Mouse (Mus musculus) skeletal muscle tissue, adult 2 months (tissue): Measurements from ENCODE around the gene Smg8.
"Not testable (repeated sequence)": the region's sequence is repeated elsewhere in the genome, so short reads cannot be mapped to it uniquely, and the experiment has no call there.

Experiments
- DNase-seq: peaks from one replicate; pipeline ENCODE4 v3.0.0-alpha.2; 2012; ENCODE audit warnings: low read depth, low spot score

Gene Smg8

DNA sequence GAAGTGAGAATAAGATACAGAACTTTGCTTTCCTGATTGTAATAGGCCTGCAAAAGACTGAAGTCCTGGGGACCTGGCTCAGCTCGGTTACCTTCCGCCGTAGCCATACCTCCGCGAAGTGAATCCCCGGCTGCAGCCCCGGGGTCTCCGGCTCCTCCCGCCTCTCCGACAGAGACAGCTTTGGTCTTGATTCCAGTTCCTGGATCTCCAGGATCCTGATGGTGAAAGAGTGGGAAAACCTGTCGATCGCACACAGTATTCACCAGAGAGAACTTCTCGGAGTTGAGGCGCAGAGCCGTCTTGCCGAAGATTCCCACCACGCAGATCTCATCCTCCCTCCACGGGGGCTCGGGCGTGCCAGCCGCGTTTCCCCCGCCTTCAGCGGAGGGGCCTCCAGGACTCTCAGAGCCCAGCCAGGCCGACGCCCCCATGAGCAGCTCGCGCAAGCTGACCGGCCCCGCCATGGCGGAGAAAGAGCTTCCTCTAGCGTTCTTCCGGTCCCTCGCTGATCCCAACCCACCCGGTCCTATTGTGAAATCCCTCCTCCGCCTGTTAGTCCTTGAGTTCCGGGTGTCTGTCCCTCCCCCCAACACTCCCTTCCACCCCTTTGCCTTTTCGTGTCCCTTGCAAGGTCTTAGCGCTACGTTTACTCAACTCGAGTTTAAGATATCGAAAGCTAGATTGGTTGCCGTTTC, at the start of gene Smg8:
Gene Smg8 (minus strand): TSS at position 485 of the 695 bp plus-strand sequence.
- peak; percentile 78 for DNase-seq

DNA sequence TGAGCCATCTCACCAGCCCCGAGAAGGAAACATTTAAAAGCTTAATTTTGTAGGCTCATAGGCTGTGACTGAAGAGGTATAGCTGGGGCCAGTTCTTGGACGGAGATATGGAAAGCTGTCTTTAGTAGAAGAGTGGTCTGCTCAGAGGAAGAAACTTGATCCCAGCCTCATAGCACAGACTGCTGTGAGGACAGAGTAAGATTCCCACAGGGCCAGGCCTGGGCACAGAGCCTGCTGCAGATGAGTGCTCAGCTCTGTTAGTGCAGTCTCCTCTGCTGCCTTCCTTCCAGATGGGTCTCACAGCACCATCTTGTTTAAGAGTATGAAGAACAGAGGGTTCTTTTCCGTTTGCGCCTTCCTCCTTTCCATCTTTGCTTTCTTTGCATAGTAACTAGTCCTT, 49.7 kb upstream of the Smg8 start:
- no peak for DNase-seq

DNA sequence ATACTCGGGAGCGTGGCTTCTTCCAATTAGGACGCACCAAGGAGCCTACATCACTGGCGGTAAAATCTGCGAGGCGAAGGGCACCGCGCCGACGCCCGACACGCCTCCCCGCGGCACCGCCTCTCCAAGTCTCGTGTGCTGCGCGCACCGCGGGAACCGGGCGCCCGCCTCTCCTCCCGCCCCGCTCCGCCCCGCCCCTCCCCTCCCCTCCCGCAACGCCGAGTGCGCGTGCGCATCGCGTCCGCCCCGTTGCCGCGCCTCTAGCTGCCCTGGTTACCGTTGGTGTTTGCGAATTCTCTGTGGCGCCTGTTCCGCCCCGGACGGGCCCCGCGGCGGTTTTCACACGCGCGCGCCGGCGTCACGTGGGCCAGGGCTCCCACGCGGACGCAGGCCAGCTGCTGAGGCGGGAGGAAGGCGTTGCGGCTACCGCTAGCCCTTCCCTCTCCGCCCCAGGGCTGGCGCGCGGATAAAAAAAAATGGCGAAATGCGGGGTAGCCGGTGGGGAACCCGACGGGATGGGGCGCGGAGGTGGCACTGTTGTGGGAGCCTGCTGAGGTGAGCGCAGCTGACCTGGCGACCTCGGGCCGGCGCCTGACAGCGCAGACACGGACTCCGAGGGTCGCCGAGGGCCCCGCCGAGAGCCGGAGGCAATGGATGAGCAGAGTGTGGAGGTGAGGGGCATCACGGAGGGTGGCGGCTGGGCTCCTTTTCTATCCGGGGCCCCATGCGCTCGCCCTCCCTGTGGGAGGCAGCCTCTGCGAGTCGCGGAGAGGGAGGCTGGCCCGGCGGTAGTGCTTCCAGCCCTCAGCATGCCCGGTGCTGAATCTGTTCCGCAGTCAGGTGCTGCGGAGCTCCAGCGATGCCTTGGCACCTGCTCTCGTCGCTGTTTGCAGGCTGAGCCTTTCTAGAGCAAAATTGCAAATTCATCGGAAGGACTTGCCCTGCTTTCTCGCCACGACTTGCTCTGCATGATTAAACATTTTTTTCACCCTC, 40.5 kb upstream of the Smg8 start, which contains the start of gene Trim37:
Gene Trim37 (plus strand): TSS at position 254 of the 993 bp plus-strand sequence.
- peak; percentile 92 for DNase-seq

DNA sequence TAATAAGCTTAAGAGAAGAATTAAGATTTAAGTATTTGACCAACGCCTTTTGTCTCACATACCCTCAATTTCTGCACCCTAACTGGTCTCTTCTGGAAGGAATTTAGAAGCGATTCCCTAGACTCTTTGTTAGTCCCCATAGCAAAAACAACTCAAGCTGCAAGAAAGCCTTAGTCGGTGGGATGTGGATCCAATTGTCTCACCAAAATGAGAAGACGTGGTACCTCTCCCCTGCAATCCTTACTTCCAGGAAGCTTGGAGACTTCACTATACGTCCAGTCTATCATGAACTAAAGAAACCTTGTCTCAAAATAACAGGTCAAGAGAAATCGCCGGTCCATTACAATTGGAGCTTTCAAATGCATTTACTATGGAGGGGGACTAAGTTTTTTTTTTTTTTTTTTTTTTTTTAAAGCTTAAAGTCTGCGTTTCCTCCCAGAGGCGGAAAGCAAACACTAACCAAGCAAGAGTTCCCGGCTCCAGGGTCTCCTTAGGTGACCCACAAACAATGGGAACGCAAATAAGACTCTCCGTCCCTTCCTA, 39.8 kb upstream of the Smg8 start:
- DNase-seq: no peak

DNA sequence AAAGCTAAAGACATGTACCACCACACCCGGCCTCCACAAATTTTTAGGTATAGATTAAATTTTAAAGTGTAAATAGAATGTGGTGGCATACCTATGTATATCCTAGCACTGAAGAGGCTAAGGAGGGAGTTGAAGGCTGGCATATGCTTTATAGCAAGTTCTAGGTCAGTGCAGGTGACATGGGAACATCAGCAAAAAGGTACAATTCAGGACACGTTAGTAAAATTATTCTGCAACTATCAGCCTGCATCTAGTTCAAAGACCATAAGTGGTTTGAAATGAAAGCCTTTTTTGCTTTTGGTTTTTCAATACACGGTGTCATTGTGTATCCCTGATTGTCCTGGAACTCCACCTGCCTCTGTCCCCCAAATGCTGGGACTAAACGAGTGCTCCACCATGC, 39.0 kb upstream of the Smg8 start:
- no peak for DNase-seq

DNA sequence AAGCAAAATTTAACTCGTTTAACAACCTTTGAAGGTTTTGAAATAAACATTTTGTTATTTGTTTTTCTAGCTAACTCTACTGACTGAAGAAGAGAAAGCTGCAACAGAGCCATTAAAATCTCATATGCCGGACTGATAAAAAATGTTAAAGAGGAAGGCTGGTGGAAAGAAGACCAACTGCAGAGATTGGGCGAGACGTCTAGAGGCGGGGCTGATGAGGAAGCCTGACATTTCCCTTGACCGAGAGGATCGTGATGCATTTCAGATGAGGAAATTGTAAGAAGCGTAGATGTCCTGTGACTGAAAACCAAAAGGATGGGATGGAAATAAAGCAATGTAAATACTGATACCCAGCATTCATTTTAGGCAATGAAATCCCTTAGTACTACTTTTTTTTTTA, 35.3 kb upstream of the Smg8 start:
- DNase-seq: no peak

DNA sequence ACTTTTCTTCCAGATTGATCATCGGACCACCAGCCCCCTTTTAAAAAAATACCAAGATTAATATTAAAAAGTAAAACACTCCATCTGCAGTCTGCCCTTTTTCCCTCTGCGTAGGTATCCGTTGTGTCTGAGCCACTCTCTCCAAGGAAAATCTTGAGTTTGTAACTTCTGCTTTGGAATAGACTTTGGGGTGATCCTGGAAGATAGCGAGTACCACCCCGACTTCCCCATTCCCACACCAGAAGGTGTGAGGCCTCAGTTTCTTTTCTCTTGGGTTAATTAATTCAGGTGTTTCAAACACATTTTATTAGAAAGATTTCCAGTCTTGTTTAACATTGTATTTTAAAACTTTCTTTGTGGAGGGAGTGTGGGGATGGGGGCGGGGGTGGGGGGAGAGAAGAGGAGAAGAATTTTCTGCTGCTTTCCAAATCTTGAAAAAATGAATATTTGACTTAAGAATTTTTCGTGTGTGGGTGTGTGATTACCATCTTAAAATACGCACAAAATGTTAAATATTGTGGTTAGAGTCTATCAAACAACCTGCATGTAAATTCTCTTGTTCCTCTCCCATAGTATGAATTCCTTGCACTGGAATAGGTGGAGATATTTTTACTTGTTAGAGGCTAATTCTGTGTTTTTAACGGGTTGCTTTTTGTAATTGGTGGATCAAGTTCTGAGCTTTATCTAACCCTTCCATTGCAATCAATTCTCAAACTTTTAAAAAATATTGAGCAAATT, 23.8 kb upstream of the Smg8 start:
- no peak for DNase-seq

DNA sequence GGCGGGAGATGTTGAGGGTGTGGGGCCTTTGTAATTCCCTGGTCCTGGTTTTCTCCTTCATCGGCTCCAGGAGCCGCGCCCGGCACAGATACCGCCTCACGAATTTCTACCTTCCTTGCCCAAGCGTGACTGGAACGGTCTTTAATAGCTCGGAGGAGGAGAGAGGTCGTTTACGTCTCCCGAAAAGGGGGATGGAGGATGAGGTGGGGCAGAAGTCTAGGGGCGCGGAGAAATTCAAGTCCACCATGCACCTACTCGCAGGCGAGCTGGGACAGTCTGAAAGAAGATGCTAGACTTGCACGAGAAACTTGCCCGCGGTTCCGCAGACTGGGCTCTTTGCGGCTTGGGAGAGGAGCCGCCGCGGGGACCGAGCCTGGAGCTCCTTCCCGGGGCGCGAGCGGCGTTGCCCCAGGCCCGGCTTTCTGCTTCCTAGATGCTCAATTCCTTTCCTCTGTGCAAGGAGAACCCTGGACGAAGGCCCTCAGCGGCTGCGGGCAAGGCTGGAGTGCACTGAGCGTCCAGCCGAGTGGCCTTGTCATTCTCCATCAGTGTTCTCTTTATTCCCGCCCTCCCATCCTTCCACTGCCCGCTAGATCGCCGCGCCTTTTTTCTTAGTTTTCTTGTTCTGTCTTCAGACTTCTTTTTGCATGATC, 23.1 kb upstream of the Smg8 start:
- no peak for DNase-seq

DNA sequence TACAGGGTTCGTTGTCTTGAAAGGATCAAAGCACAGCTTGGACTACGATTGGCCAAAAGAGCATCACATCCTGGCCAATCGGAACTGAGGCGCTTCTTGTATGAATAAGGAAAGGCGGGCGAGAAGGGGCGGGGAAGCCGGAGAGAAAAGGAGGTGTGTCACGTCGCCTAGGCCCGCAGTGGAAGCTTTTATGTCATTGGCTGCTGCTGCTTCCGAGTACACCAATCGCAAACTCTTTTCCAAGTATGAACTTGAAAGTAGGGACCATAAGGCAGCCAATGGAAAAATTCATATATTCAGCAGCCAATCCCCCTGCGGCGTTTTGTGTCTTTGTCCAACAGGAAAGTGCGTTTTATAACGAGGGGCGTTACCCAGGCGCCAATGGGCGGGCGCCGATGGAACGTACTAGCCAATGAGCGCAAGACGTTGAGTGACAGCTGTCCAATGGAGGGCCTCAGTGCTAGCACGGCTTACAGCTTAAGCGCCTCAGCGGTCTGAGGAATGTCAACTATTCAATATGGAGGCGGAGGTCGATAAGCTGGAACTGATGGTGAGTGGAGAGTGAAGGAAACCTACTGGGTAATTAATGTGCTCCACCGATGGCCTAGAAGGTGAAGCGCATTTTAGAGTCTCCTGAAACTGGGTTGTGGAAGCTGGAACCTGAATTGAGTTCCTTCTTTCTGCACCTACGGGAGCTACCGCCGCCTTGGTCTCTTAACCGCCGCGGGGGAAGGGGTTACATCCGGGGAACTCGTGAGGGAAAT, 22.4 kb upstream of the Smg8 start, which contains the start of gene Ska2:
Gene Ska2 (plus strand): TSS at position 480 of the 764 bp plus-strand sequence.
- peak; percentile 99 for DNase-seq

DNA sequence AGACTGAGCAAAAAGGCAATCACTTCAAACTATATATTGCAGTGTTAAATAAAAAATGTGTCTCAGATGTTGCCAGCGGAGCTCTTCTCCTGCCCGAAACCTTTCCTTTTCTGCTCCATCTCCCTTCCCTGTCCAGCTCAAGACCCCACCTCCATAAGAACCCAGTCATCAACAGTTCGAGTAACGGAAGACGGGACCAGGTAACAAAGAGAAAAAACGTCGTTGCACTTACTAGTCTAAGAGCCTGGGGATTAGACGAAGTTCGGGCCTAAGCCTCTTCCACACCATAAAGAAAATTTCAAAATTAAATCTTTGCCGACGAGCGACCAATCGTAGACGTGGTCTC, 21.8 kb upstream of the Smg8 start, which contains the start of gene Prr11:
Gene Prr11 (minus strand): TSS at position 300 of the 346 bp plus-strand sequence.
- DNase-seq: no peak

DNA sequence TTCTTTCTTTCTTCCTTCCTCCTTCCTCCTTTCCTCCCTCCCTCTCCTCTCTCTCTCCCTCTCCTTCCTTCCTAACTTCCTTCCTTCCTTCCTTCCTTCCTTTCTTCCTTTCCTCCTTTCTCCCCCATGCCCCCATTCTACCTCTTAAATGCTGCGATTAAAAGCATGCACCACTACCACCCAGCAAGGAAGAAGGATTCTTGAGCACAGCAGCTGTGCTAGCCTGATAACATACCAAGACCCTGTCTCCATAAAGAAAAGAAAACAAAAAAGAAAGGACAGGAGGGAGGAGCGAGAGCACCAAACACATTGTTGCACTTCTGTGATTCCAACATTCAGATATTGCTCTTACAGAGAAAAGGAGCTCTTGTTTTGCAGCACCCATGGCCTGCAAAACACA, 568 bp upstream of the Smg8 start:
- no peak for DNase-seq

DNA sequence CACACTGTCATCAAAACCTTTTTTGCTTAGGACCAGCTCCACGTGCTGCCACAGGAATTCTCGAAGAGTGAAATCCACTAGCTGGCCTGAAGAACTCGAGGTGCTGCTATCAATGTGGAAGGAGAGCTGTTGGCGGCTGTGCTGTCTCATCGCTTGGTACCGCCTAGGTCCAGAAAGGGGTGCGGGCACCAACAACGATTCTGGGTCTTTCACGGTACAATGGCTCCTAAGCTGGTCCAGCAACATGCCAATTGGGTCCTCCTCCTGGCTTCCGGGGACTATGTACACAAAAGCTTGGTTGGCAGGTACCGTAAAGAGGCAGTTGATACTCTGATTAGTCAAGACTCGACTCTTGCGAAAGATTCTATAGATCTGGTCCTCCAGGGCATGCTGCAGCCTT, 1.1 kb downstream of the Smg8 start:
- no peak for DNase-seq

DNA sequence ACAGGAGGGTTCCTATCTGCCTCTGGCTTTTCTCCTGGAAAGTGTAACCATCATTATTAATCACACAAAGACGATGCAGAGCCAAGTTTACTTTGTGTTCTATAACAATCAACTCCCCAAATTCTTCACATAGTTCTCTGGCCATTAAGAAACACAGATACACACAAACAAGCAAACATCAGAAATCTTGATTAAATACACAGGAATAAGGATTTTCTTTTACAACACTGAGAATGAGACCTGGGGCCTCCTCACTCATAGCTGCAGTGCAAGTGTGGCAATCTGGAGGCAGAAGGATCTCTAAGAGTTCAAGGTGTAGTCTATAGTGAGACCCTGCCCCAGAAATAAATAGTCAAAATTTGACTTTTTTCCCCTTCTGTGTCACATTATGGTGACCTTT, 2.9 kb downstream of the Smg8 start:
- DNase-seq: no peak

DNA sequence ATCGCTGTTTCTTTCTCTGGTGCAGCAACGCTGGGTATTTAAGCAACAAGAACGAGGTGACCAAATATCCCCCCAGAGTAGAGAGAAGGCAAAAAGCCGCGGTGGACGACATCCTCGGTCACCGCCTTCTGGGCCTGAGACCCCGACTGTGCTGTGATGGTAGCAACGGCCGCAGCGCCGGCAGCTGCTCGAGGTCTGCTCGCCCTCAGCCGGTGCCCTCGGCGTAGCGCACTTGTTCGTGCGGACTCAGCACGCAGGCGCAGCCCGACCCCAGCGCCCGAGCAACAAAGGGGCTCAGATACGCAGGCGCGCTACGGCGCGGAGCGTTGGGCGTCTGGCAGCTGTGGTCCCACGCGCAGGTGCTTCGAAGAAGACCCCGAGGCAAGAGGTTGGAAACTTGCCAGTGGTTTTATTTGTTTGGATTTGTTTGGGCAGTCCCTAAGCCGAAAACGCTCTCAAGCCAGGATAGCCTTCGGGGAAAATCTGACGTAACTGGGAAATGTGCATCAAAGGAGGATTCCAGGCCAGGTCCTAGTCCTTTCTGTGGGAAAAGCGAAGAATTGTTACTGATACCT, 12.6 kb downstream of the Smg8 start, which contains the start of gene Gdpd1:
Gene Gdpd1 (minus strand): TSS at position 197 of the 575 bp plus-strand sequence.
- DNase-seq: peak; percentile 78

DNA sequence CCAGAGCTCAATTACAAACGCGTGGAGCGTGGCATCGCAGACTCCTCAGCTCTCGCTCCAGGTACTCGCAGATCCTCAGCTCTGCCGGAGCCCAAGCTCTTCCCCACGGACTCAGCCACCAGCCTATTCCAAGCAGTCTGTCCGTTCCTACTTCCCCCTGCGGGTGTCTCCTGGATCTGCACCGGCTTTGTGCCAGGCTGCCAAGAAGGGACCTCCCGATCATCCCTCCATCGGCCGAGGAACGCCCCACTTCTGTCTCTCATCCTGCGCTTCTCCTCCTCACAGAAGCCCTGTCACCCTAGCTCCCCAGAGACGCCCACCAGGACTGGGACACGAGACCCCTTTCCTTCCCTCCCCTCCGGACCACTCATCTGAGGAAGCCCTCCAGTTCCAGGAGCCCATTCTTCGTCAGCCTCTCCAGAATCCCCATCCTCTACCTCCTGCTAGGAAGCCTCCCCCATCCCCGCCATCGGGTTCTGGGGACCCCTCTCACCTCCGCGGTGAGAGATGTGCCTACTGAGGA, 13.2 kb downstream of the Smg8 start:
- peak; percentile 42 for DNase-seq

DNA sequence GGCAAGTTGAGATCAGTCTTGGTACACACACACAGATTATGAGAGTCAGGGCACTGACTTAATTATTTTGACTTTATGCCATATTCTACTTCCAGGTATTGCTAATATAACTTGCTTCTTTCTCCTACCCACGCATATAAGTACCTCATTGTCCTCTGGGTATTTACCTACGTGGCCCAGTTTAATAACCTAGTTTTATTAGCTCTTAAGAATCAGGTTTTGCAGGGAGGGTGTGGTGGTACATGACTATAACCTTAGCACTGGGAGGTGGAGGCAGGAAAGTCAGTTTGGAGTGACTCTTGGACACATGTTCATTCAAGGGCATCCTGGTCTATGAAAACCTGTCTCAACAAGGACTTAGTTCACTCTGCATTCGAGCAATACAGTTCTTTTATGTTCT, 24.5 kb downstream of the Smg8 start:
- DNase-seq: no peak

DNA sequence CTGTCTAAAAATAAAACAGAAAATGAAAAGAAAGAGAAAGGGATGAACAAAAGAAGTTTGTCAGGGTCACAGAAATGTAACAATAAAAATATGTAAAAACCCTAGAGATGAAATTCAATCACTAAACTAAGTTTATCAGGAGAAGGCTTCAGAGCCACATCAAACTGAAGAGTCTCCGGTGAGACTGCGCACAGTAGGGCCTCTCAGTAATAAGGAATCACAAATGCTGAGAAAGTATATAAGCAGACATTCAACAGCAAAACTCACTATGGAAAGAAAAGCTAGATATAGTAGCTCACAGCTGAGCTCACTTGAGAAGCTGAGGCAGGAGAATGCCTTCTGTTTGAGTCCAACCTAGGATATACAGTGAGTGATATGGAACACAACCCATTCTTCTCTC, 26.2 kb downstream of the Smg8 start:
- DNase-seq: no peak

DNA sequence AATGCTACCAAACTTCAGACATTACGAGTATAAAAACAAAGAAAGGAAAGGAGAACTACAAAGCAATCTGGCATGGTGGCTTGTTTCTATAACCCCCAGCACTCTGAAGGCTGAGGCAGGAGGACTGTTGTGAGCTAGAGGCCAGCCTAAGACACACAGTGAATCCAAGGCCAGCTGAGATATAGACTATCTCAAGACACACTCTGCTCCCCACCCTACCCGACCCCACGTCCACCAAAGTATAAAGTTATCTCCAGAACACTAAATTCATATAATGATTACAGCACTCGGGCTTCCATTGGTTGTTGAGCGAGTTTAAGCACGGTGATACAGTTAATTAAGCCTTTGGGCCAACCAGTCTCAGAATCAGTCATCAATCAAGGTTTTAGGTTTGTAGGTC, 30.3 kb downstream of the Smg8 start:
- DNase-seq: no peak

DNA sequence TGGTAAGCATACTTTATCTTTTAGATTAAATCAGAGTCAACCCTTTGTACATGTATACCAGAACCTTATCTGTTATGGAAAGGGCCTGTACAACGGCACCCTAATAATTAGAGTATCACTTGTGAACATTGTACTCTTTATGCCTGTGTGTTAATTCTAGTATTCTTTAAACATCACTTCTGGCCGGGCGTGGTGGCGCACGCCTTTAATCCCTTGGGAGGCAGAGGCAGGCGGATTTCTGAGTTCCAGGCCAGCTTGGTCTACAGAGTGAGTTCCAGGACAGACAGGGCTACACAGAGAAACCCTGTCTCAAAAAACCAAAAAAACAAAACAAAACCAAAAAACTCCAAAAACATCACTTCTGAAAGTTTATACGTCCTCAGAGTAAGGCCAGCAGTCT, 37.7 kb downstream of the Smg8 start:
- DNase-seq: not testable (repeated sequence)

DNA sequence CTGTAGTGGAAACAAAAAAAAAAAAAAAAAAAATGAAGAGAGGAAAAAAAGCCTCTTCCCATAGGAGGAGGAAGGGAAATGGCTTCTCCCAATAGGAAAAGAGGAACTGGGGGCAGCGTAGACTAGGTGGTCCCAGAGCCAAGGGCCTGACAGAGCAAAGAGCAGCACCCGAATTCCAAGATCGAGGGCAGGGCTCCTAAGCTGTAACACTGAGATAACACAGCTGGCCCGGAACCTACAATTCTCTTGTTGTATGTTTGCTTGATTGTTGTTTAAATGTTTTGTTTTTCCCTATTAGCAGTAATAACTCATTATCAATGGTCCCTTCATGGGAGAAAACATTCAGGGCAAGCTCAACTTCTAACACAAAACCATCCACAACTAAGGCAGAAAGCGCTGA, 39.6 kb downstream of the Smg8 start:
- no peak for DNase-seq
